9 mouse cellular contexts compared by ENCODE assay signal in the genomic region with DNA sequence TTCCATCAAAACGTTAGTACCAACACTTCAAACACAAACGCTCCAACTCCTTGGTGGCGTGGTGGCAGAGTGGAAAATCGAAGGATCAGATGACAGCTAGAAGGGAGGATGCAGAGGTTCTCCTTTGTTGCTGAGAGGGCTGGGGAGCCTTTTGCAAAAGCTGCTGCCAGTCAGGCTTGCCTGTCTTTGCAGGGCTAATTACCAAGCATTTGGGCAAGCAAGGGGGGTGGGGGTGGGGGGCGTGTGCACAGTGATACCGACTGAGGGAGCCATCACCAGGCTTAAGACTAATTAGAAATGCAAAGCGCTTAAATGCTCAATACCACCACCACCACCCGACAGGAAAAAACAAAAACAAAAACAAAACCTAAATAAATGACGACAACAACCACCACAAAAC.
DNase-seq lines count a peak whose midpoint lies in the region; ATAC-seq and TF ChIP-seq lines count a peak whose summit lies in the region.
"Had no signal": no experiment of that assay in that cellular context is flagged by ENCODE, and none has a peak within 500 bp of the region (broad histone marks: within the 10 kb centered on the region; RNA-seq: fewer than 3 reads in every experiment).

No protein-coding gene starts in this region.

- H3K9ac ChIP-seq in heart, embryonic 16.5 days (ENCODE audit: low read length), result peak overlapping the region; percentile 69

- no peak for TF ChIP-seq POLR2A in thymus, adult 2 months (IDR thresholded peaks at IDR 0.05; ENCODE audit: control insufficient read depth, extremely low read depth, insufficient read depth, low read length, poor library complexity)

- no peaks in the 10 kb centered on the region for H3K36me3 ChIP-seq in E14TG2a.4 (ENCODE audit: insufficient read depth, low read length)
- H3K36me3 ChIP-seq in heart, embryonic 16.5 days (ENCODE audit: control insufficient read depth, insufficient read depth), result no peaks in the 10 kb centered on the region
- no peaks in the 10 kb centered on the region for H3K36me3 ChIP-seq in midbrain, embryonic 10.5 days
- H3K36me3 ChIP-seq in thymus, adult 2 months (ENCODE audit: control insufficient read depth, insufficient read depth, low read length), result no peaks in the 10 kb centered on the region

- DNase-seq in embryo, embryonic 10 days (ENCODE audit: low spot score), result peak; percentile 70
- no peak for DNase-seq in embryo, embryonic 9.5 days (ENCODE audit: extremely low spot score)
- peak; percentile 80 for DNase-seq in midbrain, embryonic 10.5 days (ENCODE audit: low spot score)
- no peak for DNase-seq in adrenal gland, postnatal 14 days
- DNase-seq in adrenal gland, adult 18-20 months (ENCODE audit: low spot score in 2 of 2), result no peak
- DNase-seq in thymus, adult 2 months, result no peak

- WGBS in heart, embryonic 16.5 days, result 12% methylated on average over 9 of the region's 9 CpGs
- WGBS in midbrain, embryonic 10.5 days, result under 1% methylated on average over 9 of the region's 9 CpGs
- WGBS in thymus, adult 2 months, result 59% methylated on average over 9 of the region's 9 CpGs

- H3K4me3 ChIP-seq in E14TG2a.4 (replicated peaks; ENCODE audit: low read length), result peak overlapping the region; percentile 39
- peak overlapping the region; percentile 48 for H3K4me3 ChIP-seq in heart, embryonic 16.5 days (ENCODE audit: low read length)
- H3K4me3 ChIP-seq in midbrain, embryonic 10.5 days, result peak overlapping the region; percentile 49
- no peak overlapping the region for H3K4me3 ChIP-seq in thymus, adult 2 months (ENCODE audit: control insufficient read depth, insufficient read depth, low read length)

- H3K4me1 ChIP-seq in E14TG2a.4 (replicated peaks; ENCODE audit: low read depth, low read length), result peaks cover 65% of the 10 kb centered on the region
- H3K4me1 ChIP-seq in heart, embryonic 16.5 days (ENCODE audit: control insufficient read depth, insufficient read depth, low read length), result peaks cover 31% of the 10 kb centered on the region
- H3K4me1 ChIP-seq in midbrain, embryonic 10.5 days, result peaks cover 36% of the 10 kb centered on the region
- H3K4me1 ChIP-seq in thymus, adult 2 months (replicated peaks; ENCODE audit: control insufficient read depth, insufficient read depth, low read length), result no peaks in the 10 kb centered on the region

- H3K4me2 ChIP-seq in heart, embryonic 16.5 days (ENCODE audit: low read depth, low read length), result peak overlapping the region; percentile 76

- H3K9me3 ChIP-seq in E14TG2a.4 (ENCODE audit: low read length), result no peaks in the 10 kb centered on the region
- H3K9me3 ChIP-seq in heart, embryonic 16.5 days (replicated peaks; ENCODE audit: control insufficient read depth, low read length), result no peaks in the 10 kb centered on the region
- peaks cover 6% of the 10 kb centered on the region; the same call in 1 of the 2 replicates for H3K9me3 ChIP-seq in midbrain, embryonic 10.5 days (replicated peaks)
- H3K9me3 ChIP-seq: megakaryocyte, embryonic 14.5 days had no signal

- H3K27ac ChIP-seq in heart, embryonic 16.5 days (ENCODE audit: low read length), result no peak overlapping the region
- peak overlapping the region; percentile 91 for H3K27ac ChIP-seq in midbrain, embryonic 10.5 days (replicated peaks)
- H3K27ac ChIP-seq in thymus, adult 2 months (ENCODE audit: control insufficient read depth, insufficient read depth, low read length), result no peak overlapping the region

- no peaks in the 10 kb centered on the region for H3K27me3 ChIP-seq in E14TG2a.4 (ENCODE audit: insufficient read depth, low read length)
- no peaks in the 10 kb centered on the region for H3K27me3 ChIP-seq in heart, embryonic 16.5 days (ENCODE audit: control insufficient read depth, insufficient read depth, low read length)
- H3K27me3 ChIP-seq in midbrain, embryonic 10.5 days (ENCODE audit: low read depth, poor library complexity, severe bottlenecking), result no peaks in the 10 kb centered on the region
- no peaks in the 10 kb centered on the region for H3K27me3 ChIP-seq in thymus, adult 2 months (ENCODE audit: control insufficient read depth, insufficient read depth, low read length)

- no peak for ATAC-seq in heart, embryonic 16.5 days (replicated peaks; ENCODE audit: extremely low read depth, insufficient read depth, low FRiP score)

- TF ChIP-seq CTCF in E14TG2a.4 (conservative IDR thresholded peaks at IDR 0.05; ENCODE audit: low read length), result no peak
- no peak for TF ChIP-seq CTCF in thymus, adult 2 months (IDR thresholded peaks at IDR 0.05; ENCODE audit: borderline replicate concordance, control insufficient read depth, extremely low read depth, insufficient read depth, low read length, poor library complexity)

Comparison
In these comparisons a context has a peak if more than half of its experiments do, and no peak if none do; other contexts are left out.
1. DNase-seq: peak in embryo, embryonic 10 days (single experiment) and midbrain, embryonic 10.5 days (single experiment); none in embryo, embryonic 9.5 days (single experiment), adrenal gland, postnatal 14 days (single experiment), adrenal gland, adult 18-20 months (0 of 2) and thymus, adult 2 months (single experiment).